Mouse (Mus musculus): ENCODE results near the gene Gins2.

- TF ChIP-seq GATA1 (IDR thresholded peaks at IDR 0.05; ENCODE audit: borderline replicate concordance, low read length) = no peak
- no peak for TF ChIP-seq FLI1 (IDR thresholded peaks at IDR 0.05; ENCODE audit: low read length)
Measured at GRCm38 (mm10) chr8:120548313-120548761, 40.8 kb downstream of the Gins2 start.

Measured in megakaryocyte, embryonic 14.5 days (primary cell).